Mouse (Mus musculus) megakaryocyte, embryonic 14.5 days (primary cell): ENCODE results near the gene Ppie. TPM values are rescaled to one million over a fixed set of nuclear protein-coding genes. Genes with fewer than 3 reads are reported as not detected.
"Not testable (repeated sequence)": the region's sequence is repeated elsewhere in the genome, so short reads cannot be mapped to it uniquely, and the experiment has no call there.

Experiments
- H3K27me3 ChIP-seq: replicated peaks from 2 replicates; pipeline ENCODE3; 2012; ENCODE audit warnings: inconsistent platforms
- H3K36me3 ChIP-seq: replicated peaks from 2 replicates; pipeline ENCODE3; 2012; ENCODE audit warnings: low read length, inconsistent platforms, mixed read lengths
- H3K4me1 ChIP-seq: 2 replicates; pipeline ENCODE4 v1.6.1; 2012; ENCODE audit warnings: inconsistent platforms
- H3K4me3 ChIP-seq: replicated peaks from 2 replicates; pipeline ENCODE3; 2012; ENCODE audit warnings: moderate library complexity, mild to moderate bottlenecking, inconsistent platforms
- H3K9me3 ChIP-seq: 2 replicates; pipeline ENCODE4 v1.6.1; 2012; ENCODE audit warnings: inconsistent platforms
- FLI1 ChIP-seq: IDR thresholded peaks from 2 replicates; pipeline ENCODE4 v1.6.1; 2012; ENCODE audit warnings: low read length, inconsistent platforms, mixed read lengths
- GATA1 ChIP-seq: IDR thresholded peaks from 3 replicates; pipeline ENCODE4 v1.6.1; 2012; ENCODE audit warnings: mixed read lengths, low read length, inconsistent platforms, borderline replicate concordance
- polyA plus RNA-seq: library from polyadenylated mRNA; stranded (reverse); fragments of >175 nt; gene quantifications from 2 replicates; pipeline ENCODE4 v1.2.3, GENCODE M21; 2012; ENCODE audit warnings: low replicate concordance; ENCODE audit not compliant: insufficient read depth

The Ppie gene
- polyA plus RNA-seq, 1 experiment = 4.7 TPM

GRCm38 (mm10) chr4:123155840-123156239, 16.1 kb upstream of the Ppie start:
- TF ChIP-seq FLI1 (no peak), GATA1 (no peak)
- H3K27me3 ChIP-seq = peaks cover 30% of the 10 kb centered on the region
- H3K36me3 ChIP-seq = no peaks in the 10 kb centered on the region
- H3K9me3 ChIP-seq = peaks cover 20% of the 10 kb centered on the region
- peak overlapping the region; percentile 38 for H3K4me3 ChIP-seq
- peaks cover 25% of the 10 kb centered on the region for H3K4me1 ChIP-seq

DNA sequence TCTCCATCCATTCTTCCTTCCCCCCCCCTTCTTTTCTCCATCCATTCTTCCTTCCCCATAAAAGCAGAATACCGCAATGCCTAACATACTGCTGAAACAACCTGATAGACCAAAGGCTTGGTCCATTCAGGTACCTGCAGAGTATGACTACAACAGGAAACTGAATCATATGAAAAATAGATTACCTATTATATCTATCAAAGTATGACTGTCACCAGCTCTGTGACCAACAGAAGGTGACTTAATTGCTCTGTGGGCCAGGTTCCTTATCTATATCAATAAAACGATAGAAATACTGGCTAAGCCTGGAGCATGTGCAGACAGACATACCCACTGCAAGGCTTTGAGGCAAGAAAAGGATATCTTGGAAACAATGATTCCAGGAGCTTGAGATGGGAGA, 15.7 kb upstream of the Ppie start:
- no peak for TF ChIP-seq GATA1
- peaks cover 26% of the 10 kb centered on the region for H3K27me3 ChIP-seq
- H3K4me1 ChIP-seq = peaks cover 21% of the 10 kb centered on the region
- H3K4me3 ChIP-seq = no peak overlapping the region
- no peaks in the 10 kb centered on the region for H3K36me3 ChIP-seq
- H3K9me3 ChIP-seq = peaks cover 20% of the 10 kb centered on the region

DNA sequence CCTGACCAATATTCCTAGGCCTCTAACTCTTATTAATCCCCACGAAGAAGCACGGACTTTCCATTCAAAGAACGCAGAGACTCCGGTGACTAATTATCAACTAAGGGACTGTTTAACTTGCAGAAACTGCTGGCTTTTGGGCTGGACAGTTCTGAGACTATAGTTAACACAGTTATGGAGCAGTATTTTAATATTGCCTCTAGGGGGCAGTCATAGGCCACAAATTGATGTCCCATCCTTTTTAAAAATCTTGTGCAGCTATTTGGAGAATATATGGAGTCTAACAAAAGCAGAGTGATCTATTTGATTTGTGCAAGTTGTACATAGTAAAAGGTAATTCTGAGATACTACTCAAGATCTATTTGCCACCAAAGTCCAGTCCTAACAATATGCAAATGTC, 15.3 kb upstream of the Ppie start:
- peaks cover 22% of the 10 kb centered on the region for H3K27me3 ChIP-seq
- TF ChIP-seq GATA1 = no peak
- H3K4me3 ChIP-seq = no peak overlapping the region
- H3K36me3 ChIP-seq = no peaks in the 10 kb centered on the region
- peaks cover 18% of the 10 kb centered on the region for H3K9me3 ChIP-seq
- H3K4me1 ChIP-seq = peaks cover 20% of the 10 kb centered on the region

DNA sequence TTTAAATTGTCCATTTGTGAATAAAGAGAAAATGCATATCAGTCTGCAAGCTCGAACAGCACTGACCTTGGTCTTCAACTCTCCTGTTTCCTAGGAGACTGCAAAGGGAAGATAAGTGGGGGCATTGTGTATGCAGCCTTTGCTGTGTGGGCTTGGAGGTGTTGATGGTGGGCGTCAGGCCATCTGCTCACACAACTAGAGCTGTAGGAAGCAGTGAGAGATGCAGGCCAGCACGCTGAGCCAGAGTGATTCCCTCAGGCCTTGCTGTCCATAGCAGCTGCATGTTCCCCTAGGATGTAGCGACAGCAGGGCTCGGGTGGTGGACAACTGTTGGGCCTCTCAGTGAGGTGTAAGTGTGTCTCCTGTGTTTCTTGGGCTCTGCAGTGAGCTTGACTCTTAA, 13.2 kb upstream of the Ppie start:
- Histone ChIP-seq H3K36me3 (no peaks in the 10 kb centered on the region), H3K4me3 (no peak overlapping the region), H3K9me3 (peaks cover 12% of the 10 kb centered on the region), H3K27me3 (peaks cover 12% of the 10 kb centered on the region), H3K4me1 (peaks cover 25% of the 10 kb centered on the region)
- TF ChIP-seq FLI1 (no peak), GATA1 (no peak)

DNA sequence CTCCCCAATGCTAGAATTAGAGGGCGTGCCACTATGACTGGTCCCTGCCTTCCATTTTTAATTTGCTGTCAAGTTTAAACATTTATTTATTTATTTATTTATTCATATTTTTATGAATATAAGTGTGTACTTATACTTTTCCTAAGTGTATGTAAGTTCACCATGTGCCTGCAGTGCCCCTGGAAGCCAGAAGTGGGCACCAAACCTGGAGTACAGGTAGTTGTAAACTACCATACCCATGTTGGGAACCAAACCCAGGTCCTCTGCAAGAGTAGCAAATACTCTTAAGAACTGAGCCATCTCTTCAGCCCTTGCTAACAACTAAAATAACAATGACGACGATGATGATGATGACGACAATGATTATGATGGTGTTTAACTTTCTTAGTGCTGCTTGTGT, 12.3 kb upstream of the Ppie start:
- peaks cover 13% of the 10 kb centered on the region for H3K27me3 ChIP-seq
- TF ChIP-seq FLI1 (no peak), GATA1 (no peak)
- no peak overlapping the region for H3K4me3 ChIP-seq
- no peaks in the 10 kb centered on the region for H3K36me3 ChIP-seq
- peaks cover 4% of the 10 kb centered on the region for H3K9me3 ChIP-seq
- peaks cover 35% of the 10 kb centered on the region for H3K4me1 ChIP-seq

DNA sequence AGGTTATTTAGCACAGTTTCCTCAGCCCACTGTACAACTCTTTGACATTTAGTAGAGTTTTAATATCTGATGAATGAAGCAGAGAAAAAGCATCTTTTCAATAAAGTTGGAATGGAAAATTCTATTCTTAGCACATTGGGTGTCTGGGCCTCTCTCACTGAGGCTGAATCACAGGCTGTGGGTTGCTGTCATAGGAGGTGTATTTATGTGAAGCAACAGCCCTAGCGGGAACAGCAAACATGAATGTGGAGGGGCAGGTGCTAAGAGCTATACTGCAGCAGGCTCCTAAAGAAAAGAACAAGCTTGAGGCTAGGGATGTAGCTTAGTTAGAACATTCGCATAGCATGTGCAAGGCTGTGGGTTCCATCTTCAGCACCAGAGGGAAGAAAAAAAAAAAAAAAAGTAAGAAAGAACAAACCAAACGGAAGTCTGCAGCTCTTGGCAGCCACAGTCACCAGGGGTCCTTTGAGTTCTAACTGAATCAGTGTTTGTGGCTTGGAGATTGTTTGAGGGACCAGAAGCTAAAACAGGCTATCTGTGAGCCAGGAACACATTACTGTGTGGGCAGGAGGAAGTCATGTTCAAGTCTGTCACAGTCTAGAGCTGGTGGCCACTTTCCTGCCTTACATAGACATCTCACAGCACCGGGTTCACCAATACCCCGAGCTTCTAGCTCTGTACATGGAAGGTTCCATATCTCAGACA, 7.8 kb upstream of the Ppie start:
- no peaks in the 10 kb centered on the region for H3K36me3 ChIP-seq
- H3K9me3 ChIP-seq = peaks cover 3% of the 10 kb centered on the region; the same call in 1 of the 2 replicates
- H3K4me1 ChIP-seq = peaks cover 23% of the 10 kb centered on the region
- peaks cover 35% of the 10 kb centered on the region for H3K27me3 ChIP-seq
- H3K4me3 ChIP-seq = no peak overlapping the region
- TF ChIP-seq GATA1 (no peak), FLI1 (no peak)

GRCm38 (mm10) chr4:123137551-123137950, 2.2 kb downstream of the Ppie start:
- Histone ChIP-seq H3K36me3 (peaks cover 47% of the 10 kb centered on the region), H3K9me3 (no peaks in the 10 kb centered on the region), H3K4me1 (peaks cover 32% of the 10 kb centered on the region), H3K27me3 (no peaks in the 10 kb centered on the region), H3K4me3 (no peak overlapping the region)
- TF ChIP-seq FLI1 = no peak

DNA sequence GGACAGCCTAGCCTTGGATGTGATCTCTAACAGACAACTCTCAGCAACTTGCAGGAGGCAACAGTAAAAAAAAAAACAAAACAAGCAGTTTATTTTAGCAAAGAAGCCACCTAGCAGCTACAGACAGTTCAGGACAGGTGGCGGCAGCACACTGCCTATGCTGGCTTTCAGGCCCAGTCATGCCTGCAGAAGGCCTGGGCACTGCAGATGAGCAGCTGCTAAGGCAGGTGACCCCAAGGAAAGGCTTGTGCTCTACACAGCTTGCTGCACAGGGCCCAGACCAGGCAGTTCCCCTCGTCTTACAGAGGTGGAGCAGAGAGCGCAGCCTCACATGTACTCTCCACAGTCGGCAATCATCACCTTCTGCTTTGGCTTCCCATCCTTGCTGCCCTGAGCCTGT, 12.7 kb downstream of the Ppie start:
- no peak overlapping the region for H3K4me3 ChIP-seq
- H3K9me3 ChIP-seq = peaks cover 5% of the 10 kb centered on the region; the same call in 1 of the 2 replicates
- no peak for TF ChIP-seq FLI1
- TF ChIP-seq GATA1 = no peak
- peaks cover 88% of the 10 kb centered on the region for H3K36me3 ChIP-seq
- H3K4me1 ChIP-seq = peaks cover 16% of the 10 kb centered on the region
- H3K27me3 ChIP-seq = no peaks in the 10 kb centered on the region

DNA sequence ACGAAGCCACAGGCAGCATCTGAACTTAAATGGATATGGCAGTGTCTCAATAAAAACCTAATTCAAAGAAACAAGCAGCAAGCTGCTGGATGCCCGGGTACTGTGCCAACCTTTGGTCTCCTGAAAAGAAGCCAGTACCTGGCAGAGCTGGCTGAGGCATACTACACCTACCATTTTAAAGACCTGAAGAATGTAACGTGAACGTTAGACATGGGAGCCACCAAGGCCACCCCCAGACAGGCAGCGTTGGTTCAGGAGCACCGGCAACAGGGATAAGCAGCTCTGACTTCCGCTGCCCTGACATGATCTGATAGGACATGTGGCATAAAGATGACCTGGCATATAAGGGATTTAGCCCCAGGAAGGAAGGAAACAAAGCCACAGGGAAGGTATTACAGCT, 13.1 kb downstream of the Ppie start:
- H3K27me3 ChIP-seq = no peaks in the 10 kb centered on the region
- H3K4me1 ChIP-seq = peaks cover 16% of the 10 kb centered on the region
- H3K9me3 ChIP-seq = peaks cover 1% of the 10 kb centered on the region; the same call in 1 of the 2 replicates
- H3K4me3 ChIP-seq = no peak overlapping the region
- H3K36me3 ChIP-seq = peaks cover 84% of the 10 kb centered on the region
- TF ChIP-seq GATA1 (no peak), FLI1 (no peak)

GRCm38 (mm10) chr4:123121286-123121685, 18.5 kb downstream of the Ppie start:
- Histone ChIP-seq H3K9me3 (peaks cover 12% of the 10 kb centered on the region), H3K4me1 (peaks cover 6% of the 10 kb centered on the region; the same call in 1 of the 2 replicates), H3K27me3 (peaks cover 10% of the 10 kb centered on the region), H3K36me3 (peaks cover 33% of the 10 kb centered on the region), H3K4me3 (no peak overlapping the region)
- TF ChIP-seq FLI1 (no peak), GATA1 (no peak)

GRCm38 (mm10) chr4:123116640-123117039, 23.1 kb downstream of the Ppie start:
- H3K4me3 ChIP-seq, H3K36me3 ChIP-seq: not testable (repeated sequence)
- Histone ChIP-seq H3K9me3 (peaks cover 17% of the 10 kb centered on the region), H3K4me1 (peaks cover 19% of the 10 kb centered on the region), H3K27me3 (peaks cover 38% of the 10 kb centered on the region)
